Mouse (Mus musculus) adrenal gland, adult 2 months (tissue): ENCODE measurements around the gene AA986860. TPM values are rescaled to one million over a fixed set of nuclear protein-coding genes. Genes with fewer than 3 reads are reported as not detected.

ENCODE experiments used
- DNase-seq: peaks from one replicate; pipeline ENCODE4 v3.0.0; 2021
- polyA plus RNA-seq: library from polyadenylated mRNA; depleted of rRNA; stranded (reverse); fragments of >200 nt; gene quantifications from 2 replicates; pipeline ENCODE4 v1.2.3, GENCODE M21; 2012; rRNA removed
- total RNA-seq, 2 experiments: library from RNA; stranded (reverse); gene quantifications; 2 replicates each; pipeline ENCODE4 v1.2.3; 2021

The AA986860 gene
- total and polyA plus RNA-seq, 3 experiments: 1.8 to 6.8 (median 3.1) TPM

DNA sequence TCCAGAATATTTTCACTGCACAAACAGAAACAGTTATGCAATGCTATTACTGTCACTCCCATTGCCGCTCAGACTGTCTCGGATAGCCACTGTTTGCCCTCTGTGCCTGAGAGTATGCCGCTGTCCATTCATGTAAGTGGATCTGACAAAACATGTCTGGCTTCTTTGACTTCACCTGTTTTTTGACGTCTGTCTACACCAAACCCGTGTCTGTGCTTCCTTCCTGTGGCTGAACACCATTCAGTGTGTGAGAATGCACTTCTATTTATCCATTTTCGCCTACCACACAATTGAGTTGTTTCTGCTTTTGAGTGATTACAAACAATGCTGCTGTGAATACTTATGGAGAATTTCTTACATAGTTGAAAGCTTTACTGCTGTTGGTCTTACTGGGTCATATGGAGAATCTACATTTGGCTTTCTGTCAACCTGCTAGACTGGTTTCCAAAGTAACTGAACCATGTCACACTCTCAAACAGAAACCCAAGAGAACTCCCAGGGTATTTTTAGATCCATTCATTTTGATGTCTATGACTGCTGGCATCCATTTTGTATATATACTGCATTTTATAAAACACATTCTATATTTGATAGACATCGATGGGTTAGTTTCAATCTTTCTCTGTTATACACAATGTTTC is 44.0 kb downstream of the AA986860 start:
- no peak for DNase-seq

DNA sequence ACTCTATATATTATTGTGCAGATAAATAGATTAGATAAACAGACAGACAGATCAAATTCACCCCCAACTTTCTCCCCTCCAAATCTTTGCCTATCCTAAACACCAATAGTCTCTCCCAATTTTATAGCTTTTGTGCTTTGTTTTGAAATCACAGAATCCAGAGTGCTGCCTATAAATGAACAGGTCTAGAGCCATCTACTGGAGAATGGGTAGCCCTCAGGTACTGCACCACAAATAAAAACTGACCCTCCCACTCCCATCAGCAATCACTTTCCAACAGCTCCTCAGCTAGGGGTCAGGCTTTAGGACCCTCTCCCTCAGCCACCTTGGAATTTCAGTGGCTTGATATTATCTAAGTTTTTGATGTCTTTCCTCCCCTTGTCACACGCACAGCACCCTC is 44.9 kb downstream of the AA986860 start:
- DNase-seq: no peak

DNA sequence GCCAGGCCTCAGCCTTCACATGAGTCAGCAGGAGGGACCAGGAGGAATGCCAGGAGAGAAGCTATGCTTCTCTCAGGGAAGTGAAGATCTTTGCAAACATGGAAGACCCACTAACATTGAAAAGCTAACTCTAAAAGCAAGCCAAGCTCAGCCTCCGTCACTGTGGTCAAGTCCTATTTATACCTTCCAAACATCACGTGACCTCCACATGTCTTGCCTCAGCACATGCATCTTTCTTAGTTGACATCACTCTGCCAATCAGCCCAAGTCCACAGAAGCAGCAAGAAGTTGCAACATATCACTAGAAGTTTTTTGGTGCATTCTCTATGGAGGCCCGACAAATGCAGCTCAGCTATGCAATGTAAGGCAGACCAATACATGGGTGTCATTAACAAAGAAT is 48.1 kb downstream of the AA986860 start:
- DNase-seq: no peak

DNA sequence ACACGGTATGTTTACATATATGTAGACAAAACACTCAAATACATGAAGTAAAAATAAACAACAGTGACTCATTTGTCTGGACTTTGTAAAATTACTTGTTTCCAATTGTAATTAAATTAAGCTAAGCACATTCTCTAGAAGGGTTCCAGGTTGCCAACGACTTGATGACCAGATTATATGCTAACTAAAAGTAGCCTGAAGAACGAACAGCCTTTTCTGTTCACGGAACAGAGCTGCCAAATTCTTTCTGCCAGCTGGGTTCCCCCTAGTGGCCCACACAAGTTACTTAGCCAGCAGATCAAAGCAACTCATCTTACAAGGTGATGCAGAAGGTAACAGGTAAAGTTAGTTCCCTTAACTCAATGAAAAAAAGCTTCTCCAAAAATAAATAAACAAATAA is 52.3 kb downstream of the AA986860 start:
- DNase-seq: no peak

DNA sequence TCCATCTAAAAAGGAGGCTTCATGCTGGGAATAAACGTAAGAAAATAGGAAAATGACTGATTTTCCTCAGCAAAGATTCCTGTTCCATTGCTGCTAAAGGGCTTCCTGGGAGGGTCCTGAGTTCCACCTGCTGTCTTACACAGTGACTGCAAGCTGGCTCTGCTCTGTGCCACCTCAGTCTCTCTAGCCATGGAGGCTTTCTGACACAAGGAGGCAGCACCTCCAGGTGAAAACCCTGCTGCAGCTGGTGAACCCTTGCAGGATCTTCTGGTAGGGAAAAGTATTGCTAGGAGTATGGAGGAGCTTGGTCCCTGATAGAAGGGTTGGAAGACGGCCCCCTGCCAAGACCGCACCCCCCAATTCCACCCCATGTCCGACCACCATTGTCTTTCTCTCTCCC is 55.2 kb downstream of the AA986860 start:
- DNase-seq: no peak

DNA sequence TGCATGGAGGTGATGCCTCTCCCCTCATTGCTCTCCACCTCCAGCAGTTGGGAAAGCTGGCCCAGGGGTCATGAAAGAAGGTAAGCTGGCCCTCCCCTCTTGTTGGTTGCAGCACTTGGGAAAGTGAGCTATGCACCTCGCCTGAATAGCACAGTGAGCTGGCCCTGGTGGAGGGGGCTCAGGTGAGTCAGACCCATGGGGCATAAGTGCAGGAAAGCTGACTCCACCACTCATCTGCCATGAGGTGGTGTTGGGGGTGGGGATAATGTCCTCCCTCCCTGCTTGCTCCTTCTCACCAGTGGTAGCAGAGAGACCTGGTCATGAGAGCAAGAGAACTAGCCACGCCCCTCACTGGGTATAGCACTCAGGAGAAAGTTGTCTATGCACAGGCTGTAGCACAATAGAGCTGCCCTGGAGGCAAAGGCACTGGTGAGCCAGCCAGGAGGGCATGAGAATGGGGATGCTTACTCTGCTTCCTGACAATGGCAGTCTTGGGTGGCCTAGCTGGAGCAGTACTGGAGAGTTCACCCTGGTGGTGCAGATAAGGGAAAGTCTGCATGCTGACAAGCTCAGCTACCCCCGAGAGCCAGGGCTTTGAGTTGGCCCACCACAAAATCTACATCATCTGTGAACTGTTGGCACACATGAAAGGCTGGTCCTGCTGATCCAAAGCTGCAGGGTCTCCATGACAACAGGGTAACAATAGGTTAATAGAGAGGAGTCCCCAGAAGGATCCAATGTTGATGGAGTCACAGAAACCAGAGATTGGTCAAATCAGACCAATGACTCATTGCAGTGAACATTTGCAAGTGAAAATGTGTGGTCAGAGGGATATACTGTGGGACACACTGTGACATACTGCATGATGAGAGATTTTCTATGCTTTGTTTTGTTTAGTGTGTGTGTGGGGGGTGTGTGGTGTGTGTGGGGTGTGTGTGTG is 58.0 kb downstream of the AA986860 start:
- DNase-seq: no peak

Other genes with a start within 250 kb of the AA986860 start
- gene Zp3r, start 102.4 kb upstream of the AA986860 start, total RNA-seq: not detected
- not detected in 2 replicates for gene Zp3r, start 102.4 kb upstream of the AA986860 start, polyA plus RNA-seq
- under 1 TPM in 1 of 2 experiments, not detected in 1; 0.69 TPM for gene C4bp, start 70.3 kb upstream of the AA986860 start, total RNA-seq
- gene C4bp, start 70.3 kb upstream of the AA986860 start, polyA plus RNA-seq: 0.03 TPM in 1 of 2 replicates, not detected in the other
- gene Gm29427, start 16.2 kb upstream of the AA986860 start, total RNA-seq: not detected
- gene Gm29427, start 16.2 kb upstream of the AA986860 start, polyA plus RNA-seq: not detected in 2 replicates
- 10 to 100 TPM in 1 of 2 experiments, 1 to 10 TPM in 1; 9.5 to 10.6 TPM for gene Yod1, start 14.6 kb upstream of the AA986860 start, total RNA-seq
- gene Yod1, start 14.6 kb upstream of the AA986860 start, polyA plus RNA-seq: 1.9 and 2.1 TPM in 2 replicates
- gene Pfkfb2, start 2.7 kb upstream of the AA986860 start, total RNA-seq: 10 to 100 TPM; 26.1 to 35.5 TPM
- 5.8 and 5.9 TPM in 2 replicates for gene Pfkfb2, start 2.7 kb upstream of the AA986860 start, polyA plus RNA-seq
- gene Fcamr, start 68.9 kb downstream of the AA986860 start, total RNA-seq: under 1 TPM in 1 of 2 experiments, not detected in 1; 0.17 TPM
- not detected in 2 replicates for gene Fcamr, start 68.9 kb downstream of the AA986860 start, polyA plus RNA-seq
- gene Pigr, start 94.7 kb downstream of the AA986860 start, total RNA-seq: 1 to 10 TPM in 1 of 2 experiments, under 1 TPM in 1; 0.14 to 3.2 TPM
- 0.07 TPM in 2 replicates for gene Pigr, start 94.7 kb downstream of the AA986860 start, polyA plus RNA-seq
- 1 to 10 TPM in 1 of 2 experiments, not detected in 1; 1.0 TPM for gene Fcmr, start 133.7 kb downstream of the AA986860 start, total RNA-seq
- gene Fcmr, start 133.7 kb downstream of the AA986860 start, polyA plus RNA-seq: 0.41 and 1.4 TPM in 2 replicates
- not detected for gene Il24, start 155.5 kb downstream of the AA986860 start, total RNA-seq
- gene Il24, start 155.5 kb downstream of the AA986860 start, polyA plus RNA-seq: not detected in 2 replicates
- not detected for gene Il20, start 179.5 kb downstream of the AA986860 start, total RNA-seq
- gene Il20, start 179.5 kb downstream of the AA986860 start, polyA plus RNA-seq: not detected in 2 replicates
- gene Il19, start 208.1 kb downstream of the AA986860 start, total RNA-seq: not detected
- gene Il19, start 208.1 kb downstream of the AA986860 start, polyA plus RNA-seq: not detected in 2 replicates